Mouse (Mus musculus) liver, embryonic 13.5 days (tissue): ENCODE measurements around the gene Piezo1. TPM values are rescaled to one million over a fixed set of nuclear protein-coding genes. Genes with fewer than 3 reads are reported as not detected.
A peak's percentile ranks its signal among the peaks of the same experiment; 100 is the strongest.

Experiments
- ATAC-seq: fragments of 200-750 bp; cut with Nextera tagmentation; 2 replicates; pipeline ENCODE4 v1.8.0; 2017; ENCODE audit warnings: low read depth, mild to moderate bottlenecking, moderate number of reproducible peaks, moderate library complexity
- DNase-seq: peaks from one replicate; pipeline ENCODE4 v3.0.0; 2022
- H3K27ac ChIP-seq: fragments of 300-500 bp; sonication (generic); 2 replicates; pipeline ENCODE4 v1.5.1; 2015; ENCODE audit warnings: moderate library complexity, mild to moderate bottlenecking, inconsistent platforms
- H3K27me3 ChIP-seq: fragments of 300-500 bp; sonication (generic); 2 replicates; pipeline ENCODE4 v1.6.1; 2015; ENCODE audit warnings: mild to moderate bottlenecking, inconsistent platforms
- H3K36me3 ChIP-seq: fragments of 300-500 bp; sonication (generic); 2 replicates; pipeline ENCODE4 v1.6.1; 2015; ENCODE audit warnings: mild to moderate bottlenecking, inconsistent platforms
- H3K4me1 ChIP-seq: fragments of 300-500 bp; sonication (generic); replicated peaks from 2 replicates; pipeline ENCODE4 v1.6.1; 2015; ENCODE audit warnings: inconsistent platforms
- H3K4me2 ChIP-seq: fragments of 300-500 bp; sonication (generic); 2 replicates; pipeline ENCODE4 v1.6.1; 2015; ENCODE audit warnings: inconsistent platforms, mild to moderate bottlenecking, moderate library complexity
- H3K4me3 ChIP-seq: fragments of 300-500 bp; sonication (generic); replicated peaks from 2 replicates; pipeline ENCODE4 v1.5.1; 2015; ENCODE audit warnings: mild to moderate bottlenecking, inconsistent platforms
- H3K9ac ChIP-seq: fragments of 300-500 bp; sonication (generic); 2 replicates; pipeline ENCODE4 v1.6.1; 2015; ENCODE audit warnings: mild to moderate bottlenecking, inconsistent platforms
- H3K9me3 ChIP-seq: fragments of 300-500 bp; sonication (generic); replicated peaks from 2 replicates; pipeline ENCODE4 v1.6.1; 2016; ENCODE audit warnings: inconsistent platforms
- WGBS: fragments of 180-500 bp; shearing (Covaris S2); methylation state at CpG from one replicate; pipeline ENCODE4 v1.1.7; 2015; ENCODE audit not compliant: insufficient replicate concordance; 5-methylcytosine and 5-hydroxymethylcytosine counted together
- polyA plus RNA-seq: library from polyadenylated mRNA; unstranded; fragments of >200 nt; fragmentation: Nextera tagmentation; extraction: Ambion mirVana; gene quantifications from 2 replicates; pipeline ENCODE4 v1.2.1, GENCODE M21; 2015

Piezo1 gene
- polyA plus RNA-seq, 1 experiment from 2014 or later, result 14.2 TPM

DNA sequence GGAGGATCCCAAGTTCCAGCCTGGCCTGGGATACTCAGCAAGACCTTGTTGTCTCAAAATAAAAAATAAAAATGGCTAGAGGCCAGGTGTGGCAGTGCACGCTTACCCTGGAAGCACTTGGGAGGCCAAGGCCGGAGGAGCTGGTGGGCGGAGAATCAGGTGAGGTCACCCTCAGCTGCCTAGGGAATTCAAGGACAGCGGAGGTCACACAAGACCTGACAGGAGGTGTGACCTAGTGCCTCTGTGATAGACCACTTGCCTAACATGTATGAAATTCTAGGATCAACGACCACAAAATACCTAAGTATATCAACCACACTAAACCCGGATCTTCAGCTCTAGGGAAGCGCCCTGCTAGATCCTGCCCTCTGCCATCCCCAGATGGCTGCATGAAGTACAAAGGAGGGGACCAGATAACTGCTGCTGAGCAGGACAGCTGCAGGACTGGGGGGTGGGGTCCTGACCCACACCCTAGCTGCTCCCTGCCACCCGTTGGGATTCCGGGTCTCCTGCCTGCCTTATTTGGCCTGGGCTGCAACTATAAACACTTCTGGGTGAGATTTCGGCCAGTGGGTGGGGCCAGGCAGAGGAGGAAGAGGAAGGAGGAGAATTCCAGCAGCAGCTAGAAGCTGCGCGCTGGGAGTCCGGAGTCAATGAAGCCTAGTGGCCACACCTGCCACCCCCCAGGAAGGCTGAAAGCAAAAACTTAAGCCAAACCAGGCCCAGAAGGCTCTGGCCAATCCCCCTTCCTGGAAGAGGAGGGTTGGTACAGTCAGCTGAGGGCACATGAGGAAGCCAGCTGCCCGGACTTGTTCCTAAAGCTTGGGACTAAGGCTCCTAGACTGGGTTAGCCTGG, 28.1 kb downstream of the Piezo1 start:
- ATAC-seq, result no peak
- Histone ChIP-seq H3K4me1 (peaks cover 99% of the 10 kb centered on the region), H3K27me3 (no peaks in the 10 kb centered on the region), H3K27ac (peak overlapping the region; percentile 86), H3K4me2 (peak overlapping the region; percentile 27), H3K4me3 (no peak overlapping the region), H3K9ac (peak overlapping the region; percentile 50; the same call in 1 of the 2 replicates), H3K36me3 (peaks cover 33% of the 10 kb centered on the region), H3K9me3 (no peaks in the 10 kb centered on the region)
- DNase-seq, result no peak
- 56% methylated on average over 14 of the region's 14 CpGs for WGBS

DNA sequence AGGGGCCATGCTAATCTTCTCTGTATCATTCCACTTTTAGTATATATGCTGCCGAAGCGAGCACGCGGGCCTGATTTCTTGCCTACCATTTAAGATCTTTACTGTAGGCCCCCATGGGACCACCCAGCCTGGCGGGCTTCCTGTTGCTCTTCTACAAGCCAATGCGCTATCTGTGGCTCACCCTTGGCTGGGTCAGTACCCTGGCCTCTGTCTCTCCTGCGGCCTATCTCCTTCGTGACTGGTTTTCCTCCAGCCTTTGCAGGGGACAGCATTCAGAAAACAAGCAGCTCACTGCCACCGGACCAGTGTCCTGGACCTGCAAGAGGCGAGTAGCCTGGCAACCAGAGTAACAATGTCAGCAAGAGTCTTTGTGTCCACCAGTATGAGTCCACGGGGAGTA, 30.5 kb downstream of the Piezo1 start:
- DNase-seq (no peak), ATAC-seq (no peak)
- WGBS, result 49% methylated on average over 11 of the region's 11 CpGs
- Histone ChIP-seq H3K9me3 (no peaks in the 10 kb centered on the region), H3K36me3 (peaks cover 36% of the 10 kb centered on the region), H3K4me1 (peaks cover 95% of the 10 kb centered on the region), H3K4me2 (no peak overlapping the region), H3K4me3 (no peak overlapping the region), H3K9ac (no peak overlapping the region), H3K27ac (peak overlapping the region; percentile 45), H3K27me3 (no peaks in the 10 kb centered on the region)

DNA sequence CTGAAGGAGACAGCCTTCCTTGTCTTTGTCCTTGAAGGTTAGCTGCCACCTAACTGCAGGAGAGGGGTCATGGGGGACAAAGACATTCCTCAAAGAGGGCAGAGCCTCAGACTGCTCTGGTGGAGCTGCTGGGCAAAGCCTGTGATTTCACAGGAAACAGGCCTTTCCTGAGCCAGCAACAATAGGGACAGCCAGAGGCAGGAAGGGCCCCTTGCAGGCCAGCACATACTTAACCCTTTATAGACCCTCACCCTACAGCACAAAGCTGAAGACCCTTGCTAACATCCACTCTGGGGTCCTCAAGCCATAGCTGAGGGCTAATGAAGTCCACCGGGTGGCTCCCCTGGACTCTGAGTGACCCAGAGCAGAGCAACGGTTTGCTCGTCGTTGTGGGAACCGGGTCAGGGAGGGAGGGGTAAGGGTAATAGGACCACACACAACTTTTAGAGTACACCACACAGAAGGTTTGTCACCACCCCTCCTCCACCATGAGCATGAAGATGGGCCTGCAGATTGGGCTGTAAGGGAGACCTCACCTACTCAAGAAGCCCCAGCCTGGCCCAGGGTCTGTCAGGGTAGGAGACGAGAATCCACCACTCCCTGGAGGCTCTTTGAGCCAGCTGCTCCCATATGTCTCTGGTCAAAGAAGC, 33.5 kb downstream of the Piezo1 start:
- Histone ChIP-seq H3K27me3 (no peaks in the 10 kb centered on the region), H3K4me1 (peaks cover 84% of the 10 kb centered on the region), H3K4me3 (no peak overlapping the region), H3K9me3 (no peaks in the 10 kb centered on the region), H3K9ac (0 out of 2 replicates have a peak overlapping the region, but pooled peaks have one; percentile 15), H3K27ac (peak overlapping the region; percentile 57), H3K4me2 (no peak overlapping the region), H3K36me3 (peaks cover 56% of the 10 kb centered on the region)
- no peak for DNase-seq
- WGBS, result 23% methylated on average over 6 of the region's 6 CpGs
- no peak for ATAC-seq

DNA sequence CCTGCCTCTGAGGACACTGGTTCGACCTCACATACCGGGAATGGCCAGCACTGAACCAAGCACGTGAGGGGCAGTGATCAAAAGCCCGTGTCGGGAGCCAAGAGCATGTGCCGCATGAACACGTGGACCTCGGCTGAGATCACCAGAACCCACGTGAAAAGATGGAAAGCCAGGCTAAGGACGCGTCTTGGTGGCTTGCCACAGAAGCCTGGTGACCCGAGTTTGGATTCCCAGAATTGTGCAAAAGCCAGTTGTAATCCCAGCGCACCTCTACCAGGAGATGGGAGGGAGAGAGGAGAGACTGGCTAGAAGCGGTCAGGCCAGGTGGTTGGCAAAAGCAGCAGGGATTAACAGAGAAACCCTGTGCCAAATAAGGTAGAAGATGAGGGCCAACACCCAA, 35.4 kb downstream of the Piezo1 start:
- DNase-seq (no peak), ATAC-seq (no peak)
- H3K4me3 ChIP-seq, result no peak overlapping the region
- WGBS, result 89% methylated on average over 14 of the region's 14 CpGs
- H3K9me3 ChIP-seq, result no peaks in the 10 kb centered on the region
- H3K9ac ChIP-seq, result no peak overlapping the region
- no peak overlapping the region for H3K27ac ChIP-seq
- H3K27me3 ChIP-seq, result no peaks in the 10 kb centered on the region
- H3K4me1 ChIP-seq, result peaks cover 84% of the 10 kb centered on the region
- peaks cover 74% of the 10 kb centered on the region for H3K36me3 ChIP-seq
- no peak overlapping the region for H3K4me2 ChIP-seq

DNA sequence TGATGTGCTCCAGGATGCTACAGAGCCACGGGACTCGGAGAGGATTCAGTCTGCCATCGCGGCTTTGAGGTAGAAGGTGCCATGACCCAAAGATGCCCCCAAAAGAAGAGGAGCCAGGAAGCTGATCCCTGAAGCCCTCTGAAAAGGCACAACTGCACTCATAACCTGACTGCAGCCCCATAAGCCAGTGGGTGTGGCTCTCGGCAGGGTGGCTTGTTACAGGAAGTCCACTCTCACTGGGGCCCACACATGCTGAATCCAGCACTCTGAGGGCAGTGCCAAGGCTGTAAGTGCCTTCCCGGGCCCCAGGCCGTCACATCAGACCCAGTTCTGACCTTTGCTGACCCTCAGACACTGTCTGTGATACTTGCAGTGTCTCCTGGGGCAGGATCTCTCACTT, 38.7 kb downstream of the Piezo1 start:
- Histone ChIP-seq H3K9me3 (no peaks in the 10 kb centered on the region), H3K27me3 (no peaks in the 10 kb centered on the region), H3K4me3 (no peak overlapping the region), H3K27ac (peak overlapping the region; percentile 27; the same call in 1 of the 2 replicates), H3K36me3 (peaks cover 90% of the 10 kb centered on the region), H3K9ac (no peak overlapping the region), H3K4me2 (no peak overlapping the region), H3K4me1 (peaks cover 66% of the 10 kb centered on the region)
- ATAC-seq (no peak), DNase-seq (no peak)
- WGBS, result 78% methylated on average over 7 of the region's 7 CpGs

DNA sequence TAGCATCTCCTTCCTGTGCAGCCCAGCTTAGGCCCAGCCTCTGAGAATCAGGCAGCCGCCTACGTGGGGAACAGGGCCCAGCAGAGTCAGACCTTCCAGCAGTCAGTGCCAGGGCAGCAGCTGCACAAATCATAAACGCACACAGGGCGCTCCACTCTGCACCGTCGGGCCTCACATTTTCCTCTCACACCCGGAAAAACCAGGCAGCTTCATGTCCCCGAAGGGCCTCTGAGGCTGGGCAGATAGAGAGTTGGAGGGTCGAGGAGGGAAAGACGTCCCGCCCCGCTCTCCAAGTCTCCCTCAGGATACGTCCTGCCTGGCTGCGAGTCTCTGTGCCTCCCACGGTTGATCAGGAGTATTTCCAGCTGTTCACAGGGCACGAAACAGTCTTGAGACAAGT, 39.6 kb downstream of the Piezo1 start:
- H3K4me2 ChIP-seq, result no peak overlapping the region
- H3K27ac ChIP-seq, result no peak overlapping the region
- 84% methylated on average over 16 of the region's 16 CpGs for WGBS
- peaks cover 58% of the 10 kb centered on the region for H3K4me1 ChIP-seq
- H3K27me3 ChIP-seq, result no peaks in the 10 kb centered on the region
- ATAC-seq (no peak), DNase-seq (no peak)
- no peak overlapping the region for H3K9ac ChIP-seq
- no peaks in the 10 kb centered on the region for H3K9me3 ChIP-seq
- no peak overlapping the region for H3K4me3 ChIP-seq
- peaks cover 93% of the 10 kb centered on the region for H3K36me3 ChIP-seq

DNA sequence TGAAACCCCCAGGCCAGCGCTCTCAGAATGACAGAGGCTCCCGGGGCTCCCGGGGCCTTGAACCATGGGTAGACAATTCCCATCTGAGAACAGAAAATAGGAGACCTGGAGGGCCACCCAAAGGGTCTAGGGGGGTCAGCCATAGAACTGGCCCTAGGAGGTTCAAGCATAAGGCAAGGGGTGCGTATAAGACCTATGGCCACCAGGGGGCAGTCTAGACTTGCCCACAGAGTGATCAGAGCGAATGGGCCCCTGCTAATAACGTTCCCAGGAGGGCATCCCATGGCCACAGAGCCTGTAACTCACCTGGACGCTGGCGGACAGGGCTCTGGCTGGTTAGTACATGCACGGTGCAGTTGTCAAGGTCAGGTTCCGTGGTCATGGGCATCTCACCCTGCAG, 50.3 kb downstream of the Piezo1 start:
- 43% methylated on average over 10 of the region's 10 CpGs for WGBS
- H3K4me1 ChIP-seq, result peaks cover 4% of the 10 kb centered on the region; the same call in 1 of the 2 replicates
- H3K9ac ChIP-seq, result no peak overlapping the region
- no peaks in the 10 kb centered on the region for H3K9me3 ChIP-seq
- H3K36me3 ChIP-seq, result peaks cover 98% of the 10 kb centered on the region
- H3K27ac ChIP-seq, result no peak overlapping the region
- H3K4me3 ChIP-seq, result no peak overlapping the region
- peak; percentile 67 for DNase-seq
- H3K27me3 ChIP-seq, result no peaks in the 10 kb centered on the region
- H3K4me2 ChIP-seq, result no peak overlapping the region
- peak; percentile 58 for ATAC-seq

DNA sequence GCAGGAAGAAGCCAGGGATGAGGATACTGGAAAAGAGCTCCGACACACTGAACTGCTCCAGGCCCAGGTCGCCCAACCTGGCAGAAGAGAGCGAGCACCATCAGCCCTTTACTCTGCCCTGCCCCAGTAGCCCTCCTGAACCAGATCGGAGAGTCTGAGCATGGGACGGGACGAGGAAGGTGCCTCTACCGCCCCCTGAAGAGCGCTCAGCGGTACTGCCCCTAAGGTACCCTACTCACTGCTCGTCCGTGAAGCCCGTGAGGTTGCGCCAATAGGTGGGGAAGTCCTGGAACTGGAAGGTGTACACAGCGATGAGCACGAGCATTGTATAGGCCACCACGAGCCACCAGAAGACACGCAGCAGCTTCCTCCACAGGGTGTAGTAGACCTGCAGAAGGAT, 53.2 kb downstream of the Piezo1 start:
- no peak overlapping the region for H3K4me2 ChIP-seq
- no peak overlapping the region for H3K9ac ChIP-seq
- H3K36me3 ChIP-seq, result peaks cover 99% of the 10 kb centered on the region
- peak overlapping the region; percentile 34; the same call in 1 of the 2 replicates for H3K27ac ChIP-seq
- no peaks in the 10 kb centered on the region for H3K27me3 ChIP-seq
- H3K4me3 ChIP-seq, result no peak overlapping the region
- WGBS, result 77% methylated on average over 17 of the region's 17 CpGs
- peaks cover 4% of the 10 kb centered on the region; the same call in 1 of the 2 replicates for H3K4me1 ChIP-seq
- ATAC-seq (no peak), DNase-seq (no peak)
- no peaks in the 10 kb centered on the region for H3K9me3 ChIP-seq

DNA sequence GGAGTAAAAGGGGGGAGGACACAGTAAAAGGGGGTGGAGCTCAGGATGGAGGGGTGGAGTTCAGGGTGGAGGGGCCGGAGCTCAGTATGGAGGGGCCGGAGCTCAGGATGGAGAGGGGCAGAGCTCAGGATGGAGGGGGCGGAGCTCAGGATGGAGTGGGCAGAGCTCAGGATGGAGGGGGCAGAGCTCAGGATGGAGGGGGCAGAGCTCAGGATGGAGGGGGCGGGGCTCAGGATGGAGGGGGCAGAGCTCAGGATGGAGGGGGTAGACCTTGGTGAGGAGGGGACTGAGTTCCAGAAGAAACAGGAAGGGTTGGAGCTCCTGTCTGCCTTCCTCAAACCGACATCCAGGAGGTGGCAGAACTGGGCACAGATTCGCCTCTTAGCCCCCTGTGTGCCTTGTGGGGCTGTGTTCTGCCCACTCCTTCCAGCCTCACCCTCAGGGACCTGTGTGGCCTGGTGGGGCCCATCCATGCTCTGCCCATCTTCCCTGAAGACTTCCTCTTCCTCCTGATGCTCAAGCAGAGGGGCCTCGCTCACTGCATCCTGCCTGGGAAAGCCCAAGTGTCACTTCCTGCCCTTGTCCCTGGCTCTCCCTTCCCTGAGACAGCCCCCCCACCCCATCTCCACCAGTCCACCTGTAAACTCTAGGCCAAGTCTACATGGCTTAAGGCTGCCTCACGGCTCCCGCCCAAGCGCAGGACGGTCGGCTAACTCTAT, 54.0 kb downstream of the Piezo1 start:
- H3K9ac ChIP-seq, result no peak overlapping the region
- H3K9me3 ChIP-seq, result no peaks in the 10 kb centered on the region
- H3K4me3 ChIP-seq, result no peak overlapping the region
- H3K4me1 ChIP-seq, result peaks cover 4% of the 10 kb centered on the region; the same call in 1 of the 2 replicates
- H3K27me3 ChIP-seq, result no peaks in the 10 kb centered on the region
- H3K27ac ChIP-seq, result peak overlapping the region; percentile 34; the same call in 1 of the 2 replicates
- WGBS, result 83% methylated on average over 12 of the region's 12 CpGs
- peaks cover 99% of the 10 kb centered on the region for H3K36me3 ChIP-seq
- H3K4me2 ChIP-seq, result no peak overlapping the region
- ATAC-seq, result no peak
- DNase-seq, result no peak

DNA sequence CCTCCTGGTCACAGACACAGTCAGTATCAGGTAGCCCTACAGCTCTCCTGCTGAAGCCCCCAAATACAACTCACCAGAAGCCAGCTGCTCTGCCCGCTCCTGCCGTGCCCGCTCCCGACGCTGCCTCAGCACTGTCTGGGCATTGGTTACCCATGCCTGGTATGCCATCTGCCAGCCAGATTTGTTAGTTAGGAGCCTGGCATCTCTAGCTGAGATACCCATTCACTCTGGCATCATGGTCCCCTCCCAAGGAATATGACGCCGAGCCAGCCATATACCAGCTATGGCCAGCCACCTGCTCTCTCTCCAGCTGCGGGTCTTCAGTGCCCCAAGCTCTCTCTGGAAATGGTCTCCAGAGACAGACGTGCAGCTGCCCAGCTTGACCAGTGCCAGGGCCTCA, 62.7 kb downstream of the Piezo1 start:
- H3K9ac ChIP-seq, result no peak overlapping the region
- peaks cover 99% of the 10 kb centered on the region for H3K36me3 ChIP-seq
- H3K27ac ChIP-seq, result no peak overlapping the region
- WGBS, result 95% methylated on average over 9 of the region's 9 CpGs
- H3K9me3 ChIP-seq, result no peaks in the 10 kb centered on the region
- H3K27me3 ChIP-seq, result no peaks in the 10 kb centered on the region
- DNase-seq, result no peak
- no peaks in the 10 kb centered on the region for H3K4me1 ChIP-seq
- H3K4me2 ChIP-seq, result no peak overlapping the region
- ATAC-seq, result no peak
- no peak overlapping the region for H3K4me3 ChIP-seq

DNA sequence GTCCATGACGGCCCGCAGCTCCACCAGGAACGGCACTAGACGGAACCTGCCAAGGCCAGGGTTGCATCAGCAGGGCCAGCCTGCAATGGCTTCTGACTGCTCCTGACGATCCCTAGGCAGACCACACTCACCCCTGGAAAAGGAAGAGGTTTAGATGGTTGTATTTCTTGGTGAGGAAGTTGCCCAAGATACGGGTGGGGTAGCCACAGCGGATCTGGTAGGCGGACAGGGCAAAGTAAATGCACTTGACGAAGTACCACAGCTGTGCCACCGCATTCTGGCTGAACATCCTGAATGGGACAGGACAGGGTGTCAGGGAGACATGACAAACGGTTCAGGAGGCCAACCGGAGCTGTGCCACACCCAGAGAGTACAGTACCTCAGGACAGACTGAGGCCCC, 66.3 kb downstream of the Piezo1 start:
- Histone ChIP-seq H3K9me3 (no peaks in the 10 kb centered on the region), H3K4me1 (no peaks in the 10 kb centered on the region), H3K27ac (no peak overlapping the region), H3K36me3 (peaks cover 100% of the 10 kb centered on the region), H3K9ac (no peak overlapping the region), H3K4me3 (no peak overlapping the region), H3K4me2 (no peak overlapping the region), H3K27me3 (no peaks in the 10 kb centered on the region)
- 75% methylated on average over 12 of the region's 12 CpGs for WGBS
- ATAC-seq, result no peak
- DNase-seq, result no peak
